Mouse (Mus musculus) forebrain, embryonic 11.5 days (tissue): ENCODE measurements around the gene Arxes2. TPM values are rescaled to one million over a fixed set of nuclear protein-coding genes. Genes with fewer than 3 reads are reported as not detected.
A peak's percentile ranks its signal among the peaks of the same experiment; 100 is the strongest.
"Not testable (repeated sequence)": the region's sequence is repeated elsewhere in the genome, so short reads cannot be mapped to it uniquely, and the experiment has no call there.

Source experiments
- ATAC-seq: fragments of 200-750 bp; cut with Nextera tagmentation; replicated peaks from 2 replicates; pipeline ENCODE4 v1.8.0; 2017; ENCODE audit warnings: moderate TSS enrichment; ENCODE audit not compliant: low FRiP score
- DNase-seq: peaks from one replicate; pipeline ENCODE4 v3.0.0-alpha.2; 2017; ENCODE audit warnings: low spot score
- H3K27ac ChIP-seq: fragments of 300-500 bp; sonication (generic); 2 replicates; pipeline ENCODE4 v1.5.1; 2014; ENCODE audit warnings: low read depth, low read length
- H3K27me3 ChIP-seq: fragments of 300-500 bp; sonication (generic); 2 replicates; pipeline ENCODE4 v1.6.1; 2014; ENCODE audit warnings: mild to moderate bottlenecking, low read length, mixed read lengths; ENCODE audit not compliant: control insufficient read depth, insufficient read depth
- H3K36me3 ChIP-seq: fragments of 300-500 bp; sonication (generic); 2 replicates; pipeline ENCODE4 v1.6.1; 2014; ENCODE audit warnings: mild to moderate bottlenecking, low read length, moderate library complexity, mixed read lengths; ENCODE audit not compliant: control insufficient read depth, insufficient read depth
- H3K4me1 ChIP-seq: fragments of 300-500 bp; sonication (generic); replicated peaks from 2 replicates; pipeline ENCODE4 v1.6.1; 2014; ENCODE audit warnings: low read length, mixed read lengths; ENCODE audit not compliant: control insufficient read depth, insufficient read depth
- H3K4me2 ChIP-seq: fragments of 300-500 bp; sonication (generic); 2 replicates; pipeline ENCODE4 v1.6.1; 2014; ENCODE audit warnings: low read depth, mild to moderate bottlenecking, low read length, moderate library complexity, mixed read lengths; ENCODE audit not compliant: severe bottlenecking
- H3K4me3 ChIP-seq: fragments of 300-500 bp; sonication (generic); 2 replicates; pipeline ENCODE4 v1.5.1; 2014; ENCODE audit warnings: low read depth, low read length
- H3K9ac ChIP-seq: fragments of 300-500 bp; sonication (generic); 2 replicates; pipeline ENCODE4 v1.6.1; 2014; ENCODE audit warnings: low read length
- H3K9me3 ChIP-seq: fragments of 300-500 bp; sonication (generic); 2 replicates; pipeline ENCODE4 v1.6.1; 2016; ENCODE audit warnings: low read length, mixed read lengths; ENCODE audit not compliant: control insufficient read depth
- WGBS: fragments of 180-500 bp; shearing (Covaris S2); extraction: QIAGEN DNeasy Blood & Tissue Kit; methylation state at CpG from one replicate; pipeline ENCODE4 v1.1.7; 2014; 5-methylcytosine and 5-hydroxymethylcytosine counted together
- polyA plus RNA-seq: library from polyadenylated mRNA; unstranded; fragments of >200 nt; fragmentation: Nextera tagmentation; extraction: Ambion mirVana; gene quantifications from 2 replicates; pipeline ENCODE4 v1.2.1, GENCODE M21; 2014

The Arxes2 gene
- polyA plus RNA-seq, 1 experiment from 2014 or later: 122 TPM

DNA sequence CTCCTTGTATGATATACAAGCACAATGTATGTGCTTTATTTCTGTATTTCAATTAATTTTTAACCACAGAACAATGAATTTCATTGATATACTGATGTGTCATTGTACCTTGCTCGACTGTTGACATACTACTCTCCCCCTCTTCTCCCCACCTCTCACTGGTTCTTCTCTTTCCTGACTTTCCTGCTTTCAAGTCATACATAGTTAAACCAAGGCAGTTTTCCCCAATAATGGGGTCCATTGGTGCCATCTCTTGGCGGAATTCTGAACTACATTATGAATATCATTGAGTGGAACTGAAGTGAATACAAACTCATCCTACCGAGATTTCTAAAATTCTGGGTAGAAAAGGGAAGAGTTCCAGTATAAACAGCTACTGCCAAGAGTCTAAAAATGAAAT, 30.0 kb upstream of the Arxes2 start:
- ATAC-seq: peak; percentile 51; the same call in 1 of the 2 replicates
- Histone ChIP-seq H3K36me3 (no peaks in the 10 kb centered on the region), H3K4me3 (no peak overlapping the region), H3K9me3 (no peaks in the 10 kb centered on the region), H3K4me2 (no peak overlapping the region), H3K9ac (no peak overlapping the region), H3K27ac (no peak overlapping the region), H3K4me1 (no peaks in the 10 kb centered on the region), H3K27me3 (no peaks in the 10 kb centered on the region)
- 21% methylated on average over 3 of the region's 3 CpGs for WGBS
- DNase-seq: no peak

DNA sequence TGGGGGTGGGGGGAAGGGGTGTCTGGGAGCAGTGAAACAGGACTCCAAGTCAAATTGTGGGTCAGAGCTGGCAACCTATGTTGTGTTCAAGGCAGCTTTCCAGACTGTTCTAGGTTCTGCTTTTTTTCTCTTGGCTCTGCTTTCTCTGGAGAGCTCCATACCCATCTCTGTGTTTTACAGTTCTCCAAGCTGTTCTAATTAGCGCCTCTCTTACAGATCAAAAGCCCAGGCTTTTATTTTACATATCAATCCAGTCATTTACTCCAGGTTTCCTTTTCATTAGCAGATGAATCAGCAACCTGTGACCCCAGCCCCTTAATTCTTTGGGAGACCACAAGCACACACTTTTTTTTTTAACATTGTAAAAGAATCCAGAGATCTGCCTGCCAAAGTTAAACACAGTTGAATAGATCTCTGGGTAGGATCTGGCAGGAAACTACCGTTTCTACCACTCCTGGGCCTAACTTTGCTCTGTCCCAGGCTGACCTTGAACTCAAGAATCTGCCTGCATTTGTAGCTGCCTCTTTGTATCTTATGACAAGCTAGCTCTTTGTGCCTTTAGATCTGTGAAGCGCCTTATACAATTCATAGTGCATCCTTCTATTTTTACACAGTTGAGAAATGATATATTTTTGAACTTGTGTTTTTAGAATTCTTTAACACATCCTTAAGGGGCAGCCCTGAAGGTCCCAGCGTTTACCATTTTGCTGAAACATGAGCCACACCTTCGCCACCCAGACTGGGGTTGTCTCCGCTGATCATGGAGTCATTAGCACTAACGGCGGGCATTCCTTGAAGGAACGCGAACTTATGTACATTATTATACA, 19.8 kb upstream of the Arxes2 start:
- 64% methylated on average over 10 of the region's 10 CpGs for WGBS
- Histone ChIP-seq H3K9me3 (no peaks in the 10 kb centered on the region), H3K27ac (no peak overlapping the region), H3K36me3 (no peaks in the 10 kb centered on the region), H3K9ac (no peak overlapping the region), H3K4me1 (no peaks in the 10 kb centered on the region), H3K4me3 (no peak overlapping the region), H3K4me2 (no peak overlapping the region), H3K27me3 (no peaks in the 10 kb centered on the region)
- ATAC-seq: no peak
- no peak for DNase-seq

DNA sequence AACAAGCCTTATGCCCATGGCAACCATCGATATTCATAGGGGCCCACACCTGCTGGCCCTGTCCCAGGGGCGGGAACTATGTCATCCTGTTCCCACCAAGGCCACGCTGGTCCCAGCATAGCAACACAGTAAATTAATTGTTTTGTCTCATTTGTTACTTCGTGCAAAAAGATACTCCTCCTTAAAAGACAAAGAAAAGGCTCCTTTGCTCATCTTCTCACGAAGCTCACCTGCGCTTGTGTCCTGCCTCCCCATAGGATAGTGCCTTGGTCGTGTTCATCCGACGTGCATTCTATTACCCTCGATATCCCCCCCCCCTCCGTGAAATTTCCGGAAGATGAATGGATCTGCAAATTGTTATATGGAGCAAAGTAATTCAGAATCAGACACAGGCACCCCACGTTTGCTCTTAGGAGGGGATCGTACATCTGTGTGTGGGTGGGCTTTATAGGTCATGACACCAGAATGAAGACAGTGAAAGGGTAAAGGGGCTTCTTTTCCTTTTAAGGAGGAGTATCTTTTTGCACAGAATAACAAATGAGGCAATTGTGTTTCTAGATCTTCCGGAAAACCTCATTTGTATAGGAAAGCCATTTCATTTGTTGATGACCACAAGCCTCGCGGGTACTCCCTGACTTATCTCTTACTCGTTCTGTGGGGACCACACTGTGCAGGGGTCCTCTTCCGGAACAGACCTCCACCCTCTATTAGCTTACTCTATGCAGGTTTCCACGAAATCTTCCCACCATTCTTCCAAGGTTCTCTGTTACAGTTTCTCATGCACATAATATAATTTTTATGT, 19.0 kb upstream of the Arxes2 start:
- H3K9ac ChIP-seq: no peak overlapping the region
- no peaks in the 10 kb centered on the region for H3K36me3 ChIP-seq
- no peak overlapping the region for H3K4me2 ChIP-seq
- ATAC-seq (no peak), DNase-seq (no peak)
- H3K27me3 ChIP-seq: no peaks in the 10 kb centered on the region
- H3K4me1 ChIP-seq: no peaks in the 10 kb centered on the region
- H3K9me3 ChIP-seq: no peaks in the 10 kb centered on the region
- H3K4me3 ChIP-seq: no peak overlapping the region
- 60% methylated on average over 20 of the region's 20 CpGs for WGBS
- no peak overlapping the region for H3K27ac ChIP-seq

DNA sequence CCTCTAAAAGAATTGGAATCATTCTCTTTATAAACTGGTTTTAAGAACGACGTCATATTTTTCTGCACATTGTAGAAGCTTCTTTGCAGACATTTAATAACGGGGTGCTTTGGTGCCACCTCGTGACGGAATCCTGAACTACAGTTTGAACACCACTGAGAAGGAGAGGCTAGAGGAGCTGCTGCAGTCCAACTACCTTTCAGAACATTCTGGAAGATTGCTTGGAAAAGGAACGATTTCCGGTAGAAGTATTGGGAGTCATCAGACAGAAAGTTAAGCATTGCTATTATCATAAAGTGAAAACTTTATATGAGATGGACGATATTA, 18.4 kb upstream of the Arxes2 start:
- H3K4me1 ChIP-seq: no peaks in the 10 kb centered on the region
- no peaks in the 10 kb centered on the region for H3K27me3 ChIP-seq
- H3K27ac ChIP-seq: no peak overlapping the region
- WGBS: 26% methylated on average over 8 of the region's 8 CpGs
- H3K4me2 ChIP-seq: no peak overlapping the region
- H3K9ac ChIP-seq: no peak overlapping the region
- H3K9me3 ChIP-seq: no peaks in the 10 kb centered on the region
- DNase-seq: peak; percentile 77
- H3K4me3 ChIP-seq: no peak overlapping the region
- ATAC-seq: no peak
- no peaks in the 10 kb centered on the region for H3K36me3 ChIP-seq

DNA sequence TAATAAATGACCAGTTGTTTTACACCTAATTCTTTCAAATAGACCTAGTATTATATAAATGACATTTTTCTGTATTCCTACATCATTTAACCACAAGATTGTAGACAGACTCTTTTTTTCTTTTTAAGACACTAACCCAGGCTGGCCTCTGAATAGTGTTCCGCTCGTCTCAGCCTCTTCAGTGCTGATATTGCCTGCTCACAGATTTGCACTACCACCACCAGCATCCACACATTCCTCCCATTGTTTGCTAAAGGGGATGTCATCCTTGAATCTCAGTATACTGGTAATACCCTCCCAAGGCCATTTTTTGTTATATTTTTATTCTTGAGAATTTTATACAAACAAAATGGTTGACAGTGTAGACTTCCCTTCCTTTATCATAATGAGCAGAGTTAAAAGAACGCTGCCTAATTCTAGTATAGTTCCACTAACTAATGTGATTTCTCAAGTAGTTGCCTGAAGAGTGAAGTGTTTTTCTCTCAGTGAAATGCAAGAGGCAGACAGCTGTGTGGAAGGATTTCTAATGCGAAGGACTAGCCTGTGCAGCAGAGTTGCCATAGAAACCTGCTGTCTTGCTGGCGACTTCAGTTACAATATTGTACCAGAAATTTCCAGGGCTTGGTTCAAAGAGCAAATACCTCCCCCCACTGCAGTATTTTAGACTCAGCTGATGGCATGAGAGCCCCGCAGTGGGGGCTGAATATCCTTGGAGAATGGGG, 8.9 kb upstream of the Arxes2 start:
- no peak overlapping the region for H3K4me2 ChIP-seq
- H3K9me3 ChIP-seq: no peaks in the 10 kb centered on the region
- no peaks in the 10 kb centered on the region for H3K4me1 ChIP-seq
- H3K27ac ChIP-seq: no peak overlapping the region
- DNase-seq (no peak), ATAC-seq (no peak)
- no peak overlapping the region for H3K4me3 ChIP-seq
- H3K36me3 ChIP-seq: no peaks in the 10 kb centered on the region
- H3K27me3 ChIP-seq: no peaks in the 10 kb centered on the region
- 69% methylated on average over 6 of the region's 6 CpGs for WGBS
- no peak overlapping the region for H3K9ac ChIP-seq

DNA sequence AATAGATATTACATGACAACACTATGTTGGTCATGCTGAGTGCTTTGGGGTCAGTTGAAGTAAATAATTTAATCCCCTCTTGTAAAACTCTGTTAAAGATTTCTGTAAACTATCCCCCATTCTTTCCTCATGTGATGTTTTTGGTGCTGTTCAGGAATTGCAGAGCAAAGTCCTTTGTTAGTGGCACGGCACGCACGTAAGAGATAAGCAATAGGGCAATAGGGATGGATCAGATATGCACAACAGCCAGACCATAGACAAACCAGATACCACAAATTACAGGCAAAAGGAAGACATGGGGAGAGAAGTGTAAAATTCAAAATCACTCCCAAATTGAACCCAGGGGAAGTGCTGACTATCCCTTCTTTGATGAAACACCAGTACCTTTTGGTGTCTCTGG, 7.4 kb upstream of the Arxes2 start:
- Histone ChIP-seq H3K27me3 (no peaks in the 10 kb centered on the region), H3K9ac (no peak overlapping the region), H3K36me3 (no peaks in the 10 kb centered on the region), H3K9me3 (no peaks in the 10 kb centered on the region), H3K27ac (no peak overlapping the region), H3K4me3 (no peak overlapping the region), H3K4me1 (no peaks in the 10 kb centered on the region), H3K4me2 (no peak overlapping the region)
- WGBS: 95% methylated on average over 3 of the region's 3 CpGs
- ATAC-seq (no peak), DNase-seq (no peak)

DNA sequence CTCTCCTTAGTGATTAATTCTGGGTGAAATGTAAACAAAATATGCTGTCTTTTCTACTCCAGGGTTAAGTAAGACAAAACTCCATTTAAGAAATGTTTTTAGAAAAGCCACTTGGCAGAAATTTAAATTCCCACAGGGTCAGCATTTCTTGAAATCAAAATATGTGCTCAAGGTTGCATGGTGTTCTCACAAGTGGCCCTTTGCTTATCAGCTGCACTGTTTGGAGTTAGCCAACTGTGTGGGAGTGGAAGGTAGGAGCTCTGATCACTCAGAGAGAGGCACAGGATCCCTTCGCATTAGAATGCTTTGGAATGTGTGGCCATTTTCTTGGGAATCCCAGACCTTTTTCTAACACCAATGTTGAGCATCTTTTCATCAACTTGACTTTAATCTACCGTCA, 3.0 kb upstream of the Arxes2 start:
- Histone ChIP-seq H3K4me3 (no peak overlapping the region), H3K27ac (no peak overlapping the region), H3K27me3 (no peaks in the 10 kb centered on the region), H3K9me3 (no peaks in the 10 kb centered on the region), H3K4me1 (no peaks in the 10 kb centered on the region), H3K36me3 (no peaks in the 10 kb centered on the region), H3K4me2 (no peak overlapping the region), H3K9ac (no peak overlapping the region)
- no peak for ATAC-seq
- DNase-seq: no peak
- 77% methylated on average over 2 of the region's 2 CpGs for WGBS

DNA sequence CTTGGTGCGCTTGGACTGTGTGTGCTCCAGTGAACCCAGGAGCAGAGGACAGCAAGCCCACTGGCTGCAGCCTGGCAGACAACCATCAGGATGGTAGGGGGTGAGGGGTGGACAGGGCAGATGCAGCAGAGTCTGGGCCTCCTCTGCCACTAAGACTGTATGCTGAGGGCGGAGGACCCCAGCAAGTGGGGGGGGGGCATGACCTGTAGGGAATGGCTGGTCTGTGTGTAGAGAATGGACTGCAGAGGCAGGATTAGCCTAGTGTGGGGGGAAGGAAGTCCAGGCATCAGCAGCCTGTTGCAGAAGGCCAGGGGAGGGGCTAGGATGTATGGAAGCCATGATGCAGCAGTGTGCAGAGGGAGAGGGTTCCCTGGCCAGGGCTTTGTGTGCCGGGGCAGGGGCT, 431 bp upstream of the Arxes2 start:
- H3K9me3 ChIP-seq, H3K9ac ChIP-seq, H3K4me2 ChIP-seq, H3K27ac ChIP-seq, DNase-seq, H3K36me3 ChIP-seq, H3K4me1 ChIP-seq, H3K4me3 ChIP-seq, H3K27me3 ChIP-seq: not testable (repeated sequence)
- peak; percentile 96 for ATAC-seq
- 39% methylated on average over 2 of the region's 3 CpGs for WGBS
